Mouse (Mus musculus): ENCODE measurements around the gene Acot13. TPM values are rescaled to one million over a fixed set of nuclear protein-coding genes. Genes with fewer than 3 reads are reported as not detected.

The Acot13 gene
- 161 and 181 TPM in 2 replicates for polyA plus RNA-seq (2015; fragmentation: Nextera tagmentation; extraction: Ambion mirVana)

GRCm38 (mm10) chr13:24831353-24832130 is at the start of gene Acot13, which contains the start of gene Tdp2:
Gene Acot13 (minus strand): TSS chr13:24831540.
Gene Tdp2 (plus strand): TSS chr13:24831679.

DNA sequence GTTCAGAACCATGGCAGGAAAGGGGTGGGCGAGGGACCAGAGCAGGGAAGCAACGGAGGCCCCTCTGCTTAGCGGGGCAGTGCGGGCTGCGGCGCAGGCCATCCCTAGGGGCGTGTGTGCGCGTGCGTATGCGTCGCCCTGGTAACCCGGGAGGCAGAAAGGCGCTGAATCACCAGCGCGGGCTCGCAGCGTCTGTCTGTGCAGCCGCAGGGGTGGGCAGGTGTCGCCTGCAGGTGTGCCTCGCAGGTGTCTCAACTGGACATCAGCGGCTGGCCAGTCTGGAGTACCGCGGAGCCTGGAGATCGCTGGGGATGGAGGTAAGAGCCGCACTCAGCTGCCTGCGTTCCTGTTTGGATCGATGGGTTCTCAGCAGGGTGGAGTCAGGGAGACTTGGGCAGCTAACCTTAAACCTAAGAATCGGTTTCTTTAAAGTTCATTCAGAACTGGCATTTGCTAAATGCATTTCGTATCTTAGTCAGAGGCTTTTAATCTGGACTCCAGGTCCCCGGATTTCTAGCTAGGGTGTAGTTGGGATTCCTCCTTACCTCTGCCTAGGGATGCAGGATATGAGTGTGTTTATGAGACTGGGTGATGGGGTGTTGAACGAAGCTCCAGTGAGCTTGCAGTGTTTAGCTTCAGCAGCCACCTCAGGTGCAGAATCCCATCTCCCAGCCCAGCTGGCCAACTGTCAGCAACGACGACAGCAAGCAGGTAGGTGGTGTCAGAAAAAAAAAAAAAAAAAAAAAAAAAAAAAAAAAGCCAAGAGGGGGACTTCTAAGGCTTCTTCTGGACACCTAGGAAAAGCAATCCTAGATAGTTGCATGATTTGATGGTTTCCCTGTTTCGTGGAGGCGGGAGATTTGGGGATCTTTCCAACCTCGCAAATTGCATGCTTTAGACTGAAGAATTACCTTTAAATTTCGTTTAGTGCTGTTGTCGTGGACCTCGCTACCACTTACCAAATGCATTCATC is 13.9 kb upstream of the Acot13 start, which contains the start of gene D130043K22Rik:
D130043K22Rik (plus strand) TSS at position 153 of the 973 bp plus-strand sequence.

DNA sequence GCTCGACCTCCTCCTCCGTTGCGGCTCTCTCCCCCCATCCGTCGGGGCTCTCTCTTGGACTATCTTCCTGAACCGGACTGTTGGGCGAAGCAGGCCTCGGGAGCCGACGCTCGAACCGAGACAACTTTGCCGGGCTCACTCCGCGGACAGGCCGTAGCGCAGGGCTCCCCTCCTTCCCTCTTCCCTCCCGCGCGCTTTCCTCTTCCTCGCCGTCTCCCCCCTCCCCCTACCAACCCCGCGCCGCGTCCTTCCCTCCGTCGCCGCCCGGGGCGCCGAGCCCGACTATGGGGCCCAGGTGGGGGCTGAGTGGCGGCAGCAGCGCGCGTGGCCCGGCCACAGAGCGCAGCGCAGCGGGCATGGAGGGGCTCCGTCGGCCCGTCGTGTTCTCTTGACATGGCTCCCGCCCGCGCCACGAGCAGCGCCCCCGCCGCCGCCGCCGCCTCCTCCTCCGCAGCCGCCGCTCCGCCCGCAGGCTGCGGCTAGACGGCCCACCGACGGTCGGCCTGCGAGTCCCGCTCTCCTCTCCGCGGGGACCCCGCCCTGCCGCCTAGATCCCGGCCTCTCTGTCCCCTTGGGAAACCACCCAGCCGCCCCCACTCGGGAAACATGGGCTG is 29.9 kb downstream of the Acot13 start, which contains the start of gene BC005537:
BC005537 (plus strand) TSS at position 350 of the 614 bp plus-strand sequence.

Other genes with a start within 250 kb of the Acot13 start
- gene Ripor2, start 249.4 kb downstream of the Acot13 start, polyA plus RNA-seq (2015; fragmentation: Nextera tagmentation; extraction: Ambion mirVana), result 6.5 and 7.1 TPM in 2 replicates
- gene Armh2, start 90.3 kb downstream of the Acot13 start, polyA plus RNA-seq (2015; fragmentation: Nextera tagmentation; extraction: Ambion mirVana), result not detected in 2 replicates
- gene Gmnn, start 69.6 kb downstream of the Acot13 start, polyA plus RNA-seq (2015; fragmentation: Nextera tagmentation; extraction: Ambion mirVana), result 14.3 and 17.9 TPM in 2 replicates
- 9.7 and 10.4 TPM in 2 replicates for gene BC005537, start 29.9 kb downstream of the Acot13 start, polyA plus RNA-seq (2015; fragmentation: Nextera tagmentation; extraction: Ambion mirVana)
- gene Tdp2, start 139 bp upstream of the Acot13 start, polyA plus RNA-seq (2015; fragmentation: Nextera tagmentation; extraction: Ambion mirVana), result 15.2 and 17.2 TPM in 2 replicates
- gene D130043K22Rik, start 13.6 kb upstream of the Acot13 start, polyA plus RNA-seq (2015; fragmentation: Nextera tagmentation; extraction: Ambion mirVana), result not detected in 2 replicates
- gene Aldh5a1, start 106.1 kb upstream of the Acot13 start, polyA plus RNA-seq (2015; fragmentation: Nextera tagmentation; extraction: Ambion mirVana), result 1.9 and 2.1 TPM in 2 replicates
- 0.13 and 0.82 TPM in 2 replicates for gene Gpld1, start 111.6 kb upstream of the Acot13 start, polyA plus RNA-seq (2015; fragmentation: Nextera tagmentation; extraction: Ambion mirVana)
- gene Mrs2, start 188.8 kb upstream of the Acot13 start, polyA plus RNA-seq (2015; fragmentation: Nextera tagmentation; extraction: Ambion mirVana), result 8.9 and 11.6 TPM in 2 replicates
- gene Dcdc2a, start 224.5 kb upstream of the Acot13 start, polyA plus RNA-seq (2015; fragmentation: Nextera tagmentation; extraction: Ambion mirVana), result 0.33 TPM in 1 of 2 replicates, not detected in the other